Mouse (Mus musculus): ENCODE data around the gene Micu1.

GRCm38 (mm10) chr10:59743969-59744368 lies 41.7 kb downstream of the Micu1 start:
- TF ChIP-seq EP300 (IDR thresholded peaks at IDR 0.05; ENCODE audit: low read depth) (no peak), CTCF (IDR thresholded peaks at IDR 0.05; ENCODE audit: low read depth) (no peak)
